Mouse (Mus musculus): ENCODE results near the gene Myo9a.

DNA sequence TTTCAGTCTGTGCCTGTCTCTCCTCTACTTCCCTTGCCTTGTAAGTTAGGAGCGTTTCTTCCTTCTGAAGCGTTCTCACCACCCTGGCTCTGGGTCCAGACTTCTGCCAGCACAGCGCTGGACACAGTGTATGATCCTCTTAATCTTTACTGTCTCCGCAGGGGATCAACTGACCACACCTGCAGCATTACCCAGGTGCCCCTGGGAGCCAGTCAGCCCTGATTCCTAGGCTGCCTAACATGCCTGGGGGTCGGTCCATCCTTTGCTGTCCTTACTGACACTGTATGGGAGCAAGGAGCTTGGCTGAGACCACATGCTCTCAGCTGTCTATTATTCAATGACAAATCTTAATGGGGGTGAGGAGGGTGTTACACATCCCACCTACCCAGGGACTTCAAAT is 199.3 kb downstream of the Myo9a start:
- no peak for TF ChIP-seq POLR2A (IDR thresholded peaks at IDR 0.05; ENCODE audit: extremely low read depth, insufficient read depth, low read length)
- no peak for TF ChIP-seq CTCF (IDR thresholded peaks at IDR 0.05; ENCODE audit: low read depth, low read length)

Data from liver, adult 2 months (tissue).